Mouse (Mus musculus) forebrain, embryonic 15.5 days (tissue): ENCODE results near the gene Zkscan5. TPM values are rescaled to one million over a fixed set of nuclear protein-coding genes. Genes with fewer than 3 reads are reported as not detected.
A peak's percentile ranks its signal among the peaks of the same experiment; 100 is the strongest.

Experiments used
- ATAC-seq: fragments of 200-750 bp; cut with Nextera tagmentation; replicated peaks from 2 replicates; pipeline ENCODE4 v1.8.0; 2017; ENCODE audit warnings: mild to moderate bottlenecking, moderate TSS enrichment, moderate library complexity
- H3K27ac ChIP-seq: fragments of 300-500 bp; sonication (generic); replicated peaks from 2 replicates; pipeline ENCODE4 v1.5.1; 2015; ENCODE audit warnings: mild to moderate bottlenecking, inconsistent platforms
- H3K27me3 ChIP-seq: fragments of 300-500 bp; sonication (generic); 2 replicates; pipeline ENCODE4 v1.6.1; 2015; ENCODE audit warnings: inconsistent platforms
- H3K36me3 ChIP-seq: fragments of 300-500 bp; sonication (generic); 2 replicates; pipeline ENCODE4 v1.6.1; 2015; ENCODE audit warnings: mild to moderate bottlenecking, inconsistent platforms
- H3K4me1 ChIP-seq: fragments of 300-500 bp; sonication (generic); 2 replicates; pipeline ENCODE4 v1.6.1; 2015; ENCODE audit warnings: inconsistent platforms
- H3K4me2 ChIP-seq: fragments of 300-500 bp; sonication (generic); replicated peaks from 2 replicates; pipeline ENCODE4 v1.6.1; 2015; ENCODE audit warnings: mild to moderate bottlenecking, inconsistent platforms
- H3K4me3 ChIP-seq: fragments of 300-500 bp; sonication (generic); 2 replicates; pipeline ENCODE4 v1.5.1; 2015; ENCODE audit warnings: mild to moderate bottlenecking, inconsistent platforms
- H3K9ac ChIP-seq: fragments of 300-500 bp; sonication (generic); replicated peaks from 2 replicates; pipeline ENCODE4 v1.6.1; 2015; ENCODE audit warnings: mild to moderate bottlenecking, inconsistent platforms
- H3K9me3 ChIP-seq: fragments of 300-500 bp; sonication (generic); 2 replicates; pipeline ENCODE4 v1.6.1; 2016; ENCODE audit warnings: inconsistent platforms
- WGBS: fragments of 180-500 bp; shearing (Covaris S2); methylation state at CpG from one replicate; pipeline ENCODE4 v1.1.7; 2015; ENCODE audit warnings: mixed read lengths; 5-methylcytosine and 5-hydroxymethylcytosine counted together
- polyA plus RNA-seq: library from polyadenylated mRNA; unstranded; fragments of >200 nt; fragmentation: Nextera tagmentation; extraction: Ambion mirVana; gene quantifications from 2 replicates; pipeline ENCODE4 v1.2.1, GENCODE M21; 2015

The Zkscan5 gene
- 17.4 and 19.7 TPM in 2 replicates for polyA plus RNA-seq

- Histone ChIP-seq H3K9me3 (no peaks in the 10 kb centered on the region), H3K27ac (peak within 1 kb of the TSS; percentile 94), H3K4me1 (peaks cover 34% of the 10 kb centered on the region), H3K9ac (peak within 1 kb of the TSS; percentile 63), H3K27me3 (no peaks in the 10 kb centered on the region), H3K4me2 (peak within 1 kb of the TSS; percentile 64), H3K36me3 (no peaks in the 10 kb centered on the region; the same call in 1 of the 2 replicates), H3K4me3 (peak within 1 kb of the TSS; percentile 67)
- under 1% methylated on average over 22 of the region's 22 CpGs for WGBS
- peak; percentile 96 for ATAC-seq
Observed at GRCm38 (mm10) chr5:145203936-145204691, at the start of gene Zkscan5. TSS of gene Zkscan5 (plus strand) at chr5:145204562.

- no peaks in the 10 kb centered on the region for H3K27me3 ChIP-seq
- H3K9me3 ChIP-seq, result no peaks in the 10 kb centered on the region
- peaks cover 12% of the 10 kb centered on the region for H3K4me1 ChIP-seq
- H3K27ac ChIP-seq, result no peak overlapping the region
- no peak overlapping the region for H3K9ac ChIP-seq
- H3K4me3 ChIP-seq, result no peak overlapping the region
- H3K4me2 ChIP-seq, result no peak overlapping the region
- 95% methylated on average over 14 of the region's 14 CpGs for WGBS
- H3K36me3 ChIP-seq, result peaks cover 50% of the 10 kb centered on the region
- no peak for ATAC-seq
Observed at GRCm38 (mm10) chr5:145161361-145161760, 43.0 kb upstream of the Zkscan5 start.

- Histone ChIP-seq H3K4me1 (peaks cover 28% of the 10 kb centered on the region), H3K27me3 (no peaks in the 10 kb centered on the region), H3K27ac (no peak overlapping the region), H3K9ac (no peak overlapping the region), H3K36me3 (peaks cover 24% of the 10 kb centered on the region), H3K4me3 (no peak overlapping the region), H3K9me3 (no peaks in the 10 kb centered on the region), H3K4me2 (no peak overlapping the region)
- WGBS, result 81% methylated on average over 3 of the region's 3 CpGs
- no peak for ATAC-seq
Observed at GRCm38 (mm10) chr5:145164710-145165109, 39.7 kb upstream of the Zkscan5 start.

- H3K36me3 ChIP-seq, result peaks cover 21% of the 10 kb centered on the region; the same call in 1 of the 2 replicates
- H3K9me3 ChIP-seq, result no peaks in the 10 kb centered on the region
- H3K4me2 ChIP-seq, result no peak overlapping the region
- no peak overlapping the region for H3K9ac ChIP-seq
- H3K27me3 ChIP-seq, result no peaks in the 10 kb centered on the region
- 91% methylated on average over 15 of the region's 15 CpGs for WGBS
- ATAC-seq, result no peak
- H3K4me1 ChIP-seq, result peaks cover 28% of the 10 kb centered on the region
- H3K27ac ChIP-seq, result no peak overlapping the region
- no peak overlapping the region for H3K4me3 ChIP-seq
Observed at GRCm38 (mm10) chr5:145165184-145165583, 39.2 kb upstream of the Zkscan5 start.

- peak; percentile 96 for ATAC-seq
- H3K4me1 ChIP-seq, result peaks cover 28% of the 10 kb centered on the region
- no peaks in the 10 kb centered on the region for H3K27me3 ChIP-seq
- peaks cover 27% of the 10 kb centered on the region for H3K36me3 ChIP-seq
- WGBS, result under 1% methylated on average over 51 of the region's 51 CpGs
- peak within 1 kb of the TSS; percentile 63 for H3K4me2 ChIP-seq
- H3K4me3 ChIP-seq, result peak within 1 kb of the TSS; percentile 89
- H3K9me3 ChIP-seq, result no peaks in the 10 kb centered on the region
- peak within 1 kb of the TSS; percentile 84 for H3K27ac ChIP-seq
- peak within 1 kb of the TSS; percentile 94 for H3K9ac ChIP-seq
Observed at GRCm38 (mm10) chr5:145166536-145167305, 37.6 kb upstream of the Zkscan5 start, which contains the start of the genes Ptcd1 and Cpsf4. TSS of gene Ptcd1 (minus strand) at chr5:145167108. TSS of gene Cpsf4 (plus strand) at chr5:145167213.

- WGBS, result under 1% methylated on average over 28 of the region's 28 CpGs
- peaks cover 28% of the 10 kb centered on the region for H3K36me3 ChIP-seq
Observed at GRCm38 (mm10) chr5:145167306-145167661, 37.1 kb upstream of the Zkscan5 start.

GRCm38 (mm10) chr5:145178461-145178980 is 25.8 kb upstream of the Zkscan5 start:
- H3K9ac ChIP-seq, result no peak overlapping the region
- H3K9me3 ChIP-seq, result no peaks in the 10 kb centered on the region
- H3K4me3 ChIP-seq, result no peak overlapping the region
- no peaks in the 10 kb centered on the region for H3K4me1 ChIP-seq
- peaks cover 97% of the 10 kb centered on the region for H3K36me3 ChIP-seq
- WGBS, result 82% methylated on average over 18 of the region's 18 CpGs
- H3K27ac ChIP-seq, result no peak overlapping the region
- H3K27me3 ChIP-seq, result no peaks in the 10 kb centered on the region
- no peak overlapping the region for H3K4me2 ChIP-seq
- no peak for ATAC-seq

More at GRCm38 (mm10) chr5:145167306-145167661, 37.1 kb upstream of the Zkscan5 start:
- Histone ChIP-seq H3K9me3 (no peaks in the 10 kb centered on the region), H3K27me3 (no peaks in the 10 kb centered on the region), H3K9ac (peak overlapping the region; percentile 94), H3K4me2 (peak overlapping the region; percentile 63), H3K27ac (peak overlapping the region; percentile 84), H3K4me1 (peaks cover 28% of the 10 kb centered on the region), H3K4me3 (peak overlapping the region; percentile 89)
- peak; percentile 76 for ATAC-seq

GRCm38 (mm10) chr5:145185244-145185643 is 19.1 kb upstream of the Zkscan5 start:
- no peaks in the 10 kb centered on the region for H3K27me3 ChIP-seq
- H3K27ac ChIP-seq, result no peak overlapping the region
- H3K4me1 ChIP-seq, result peaks cover 14% of the 10 kb centered on the region
- no peak overlapping the region for H3K4me3 ChIP-seq
- no peak overlapping the region for H3K4me2 ChIP-seq
- no peak for ATAC-seq
- 95% methylated on average over 2 of the region's 2 CpGs for WGBS
- H3K9me3 ChIP-seq, result no peaks in the 10 kb centered on the region
- H3K9ac ChIP-seq, result no peak overlapping the region
- H3K36me3 ChIP-seq, result peaks cover 78% of the 10 kb centered on the region

- no peak overlapping the region for H3K9ac ChIP-seq
- H3K36me3 ChIP-seq, result peaks cover 47% of the 10 kb centered on the region
- no peak overlapping the region for H3K27ac ChIP-seq
- ATAC-seq, result no peak
- no peak overlapping the region for H3K4me3 ChIP-seq
- H3K9me3 ChIP-seq, result no peaks in the 10 kb centered on the region
- H3K27me3 ChIP-seq, result no peaks in the 10 kb centered on the region
- H3K4me2 ChIP-seq, result no peak overlapping the region
- WGBS, result 97% methylated on average over 6 of the region's 6 CpGs
- H3K4me1 ChIP-seq, result peaks cover 25% of the 10 kb centered on the region
Observed at GRCm38 (mm10) chr5:145189416-145189815, 14.9 kb upstream of the Zkscan5 start.

- Histone ChIP-seq H3K36me3 (peaks cover 48% of the 10 kb centered on the region), H3K27ac (no peak overlapping the region), H3K4me3 (peak overlapping the region; percentile 92), H3K27me3 (no peaks in the 10 kb centered on the region), H3K4me2 (peak overlapping the region; percentile 68), H3K9ac (peak overlapping the region; percentile 93), H3K9me3 (no peaks in the 10 kb centered on the region), H3K4me1 (peaks cover 25% of the 10 kb centered on the region)
- 58% methylated on average over 5 of the region's 5 CpGs for WGBS
- no peak for ATAC-seq
Observed at GRCm38 (mm10) chr5:145190373-145190772, 14.0 kb upstream of the Zkscan5 start.

- Histone ChIP-seq H3K9me3 (no peaks in the 10 kb centered on the region), H3K4me1 (peaks cover 25% of the 10 kb centered on the region), H3K4me2 (peak overlapping the region; percentile 68), H3K27me3 (no peaks in the 10 kb centered on the region), H3K4me3 (peak overlapping the region; percentile 92), H3K9ac (peak overlapping the region; percentile 93), H3K27ac (peak overlapping the region; percentile 84), H3K36me3 (peaks cover 48% of the 10 kb centered on the region)
- WGBS, result under 1% methylated on average over 41 of the region's 41 CpGs
- peak; percentile 91 for ATAC-seq
Observed at GRCm38 (mm10) chr5:145190875-145191798, 13.2 kb upstream of the Zkscan5 start.
